ENCODE assay signal across 9 mouse cellular contexts in the genomic region with DNA sequence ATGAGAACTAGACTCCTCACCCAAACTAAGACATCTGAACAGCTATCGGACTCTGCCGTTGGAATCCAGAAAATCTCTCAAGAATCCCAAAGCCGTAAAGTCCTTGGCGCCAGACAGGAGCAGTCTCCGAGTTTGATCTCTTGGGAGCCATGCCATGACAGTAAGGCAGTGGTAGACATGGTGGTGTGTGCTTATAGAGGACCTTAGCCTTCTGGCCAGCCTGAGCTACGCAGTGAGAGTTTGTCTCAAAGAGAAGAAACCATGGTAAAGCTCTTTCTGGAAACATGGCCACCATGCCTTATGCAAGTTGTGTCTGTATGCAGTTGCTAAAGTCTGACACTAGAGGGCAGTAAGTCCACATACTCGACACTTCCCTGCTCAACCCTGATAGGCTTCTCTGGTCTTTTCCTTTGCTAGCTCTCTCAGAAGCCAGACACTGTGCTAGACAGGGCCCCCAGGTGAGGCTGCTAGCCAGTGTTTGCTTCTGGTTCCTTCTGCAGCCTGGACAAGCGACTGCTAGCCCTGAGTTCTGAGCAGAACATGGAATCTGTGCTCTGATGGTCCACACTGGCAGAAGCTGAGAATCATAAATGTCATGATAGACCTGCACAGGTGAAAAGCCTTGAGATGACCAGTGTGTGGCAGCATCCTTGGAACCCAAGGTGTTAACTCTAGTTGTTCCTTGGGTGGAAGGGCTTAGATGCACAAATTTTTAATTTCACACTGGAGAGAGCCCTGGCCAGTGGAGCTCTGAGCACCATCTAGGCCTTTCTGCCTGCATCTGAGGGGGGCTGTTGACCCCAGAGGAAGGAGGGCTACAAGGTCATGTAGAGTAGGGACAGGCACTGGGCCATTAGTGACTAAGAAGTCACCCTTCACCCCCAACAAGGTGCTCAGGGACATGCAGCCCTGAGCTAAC. TPM values are rescaled to one million over a fixed set of nuclear protein-coding genes. Genes with fewer than 3 reads are reported as not detected.
A peak's percentile ranks its signal among the peaks of the same experiment; 100 is the strongest.
DNase-seq lines count a peak whose midpoint lies in the region; ATAC-seq and TF ChIP-seq lines count a peak whose summit lies in the region.
"Not testable (repeated sequence)": the region's sequence is repeated elsewhere in the genome, so short reads cannot be mapped to it uniquely, and the experiment has no call there.
"Had no signal": no experiment of that assay in that cellular context is flagged by ENCODE, and none has a peak within 500 bp of the region (broad histone marks: within the 10 kb centered on the region; RNA-seq: fewer than 3 reads in every experiment).

No protein-coding gene starts in this region.

- H3K9ac ChIP-seq in forebrain, embryonic 12.5 days; heart, embryonic 13.5 days; lung, postnatal 0 days (replicated peaks; ENCODE audit: low read depth); neural tube, embryonic 15.5 days (replicated peaks): not testable (repeated sequence)

- 59% methylated on average over 8 of the region's 8 CpGs for WGBS in forebrain, embryonic 12.5 days
- 46% methylated on average over 8 of the region's 8 CpGs for WGBS in heart, embryonic 13.5 days
- WGBS in lung, postnatal 0 days: 53% methylated on average over 8 of the region's 8 CpGs
- 61% methylated on average over 8 of the region's 8 CpGs for WGBS in neural tube, embryonic 15.5 days

- peak; percentile 83 for ATAC-seq in forebrain, embryonic 12.5 days (ENCODE audit: low FRiP score)
- peak; percentile 33; the same call in 1 of the 2 replicates for ATAC-seq in heart, embryonic 13.5 days (ENCODE audit: extremely low read depth, insufficient number of reproducible peaks, low FRiP score, low TSS enrichment)
- peak; percentile 60 for ATAC-seq in lung, postnatal 0 days
- ATAC-seq in neural tube, embryonic 15.5 days (ENCODE audit: low FRiP score): peak; percentile 93

- H3K9me3 ChIP-seq in forebrain, embryonic 12.5 days; heart, embryonic 13.5 days; lung, postnatal 0 days (ENCODE audit: low read length); neural tube, embryonic 15.5 days (replicated peaks): not testable (repeated sequence)

- H3K4me2 ChIP-seq in forebrain, embryonic 12.5 days; heart, embryonic 13.5 days; lung, postnatal 0 days (replicated peaks; ENCODE audit: low read depth, low read length); neural tube, embryonic 15.5 days: not testable (repeated sequence)

- not testable (repeated sequence) for TF ChIP-seq POLR2A in brain, embryonic 14.5 days (IDR thresholded peaks at IDR 0.05; ENCODE audit: borderline replicate concordance, extremely low read depth, insufficient read depth, insufficient read length, poor library complexity, severe bottlenecking)

- H3K27me3 ChIP-seq in forebrain, embryonic 12.5 days; heart, embryonic 13.5 days (replicated peaks); lung, postnatal 0 days (replicated peaks; ENCODE audit: insufficient read depth, low read length); neural tube, embryonic 15.5 days (replicated peaks): not testable (repeated sequence)

- H3K4me1 ChIP-seq in forebrain, embryonic 12.5 days; heart, embryonic 13.5 days; lung, postnatal 0 days (ENCODE audit: insufficient read depth, low read depth, low read length); neural tube, embryonic 15.5 days: not testable (repeated sequence)

- TF ChIP-seq CTCF in brain, embryonic 14.5 days (IDR thresholded peaks at IDR 0.05; ENCODE audit: borderline replicate concordance, extremely low read depth, insufficient read depth, insufficient read length): peak; percentile 37; the same call in 1 of the 2 replicates
- peak; percentile 60 for TF ChIP-seq CTCF in lung, postnatal 0 days (IDR thresholded peaks at IDR 0.05)

- not testable (repeated sequence) for TF ChIP-seq EP300 in lung, postnatal 0 days (IDR thresholded peaks at IDR 0.05)

- DNase-seq in brain, embryonic 14.5 days (ENCODE audit: low read depth): not testable (repeated sequence)
- peak; percentile 29 for DNase-seq in kidney, adult 11 months
- peak; percentile 77 for DNase-seq in left cerebral cortex, adult 11 months (ENCODE audit: low spot score)
- DNase-seq in lung, postnatal 0 days (ENCODE audit: low spot score): peak; percentile 4

- H3K27ac ChIP-seq in forebrain, embryonic 12.5 days; heart, embryonic 13.5 days (replicated peaks); lung, postnatal 0 days (ENCODE audit: low read length); neural tube, embryonic 15.5 days (replicated peaks): not testable (repeated sequence)

- H3K4me3 ChIP-seq in forebrain, embryonic 12.5 days (replicated peaks); heart, embryonic 13.5 days; lung, postnatal 0 days (ENCODE audit: low read depth, low read length); neural tube, embryonic 15.5 days (replicated peaks): not testable (repeated sequence)

- H3K36me3 ChIP-seq in forebrain, embryonic 12.5 days (replicated peaks); heart, embryonic 13.5 days; lung, postnatal 0 days (ENCODE audit: insufficient read depth, low read length); neural tube, embryonic 15.5 days: not testable (repeated sequence)

RNA-seq across cellular contexts. Expression of a gene that starts 17.9 kb away (rescaled TPM):
- polyA plus RNA-seq in brain, embryonic 14.5 days (2012; rRNA removed): not detected in 2 replicates
- not detected in 2 replicates for polyA plus RNA-seq in forebrain, embryonic 12.5 days (2016; fragmentation: Nextera tagmentation; extraction: Ambion mirVana)
- polyA plus RNA-seq in heart, embryonic 13.5 days (2015; fragmentation: Nextera tagmentation; extraction: Ambion mirVana): 0.13 TPM in 1 of 2 replicates, not detected in the other
- not detected in 2 replicates for polyA plus RNA-seq in lung, postnatal 0 days (2015; fragmentation: Nextera tagmentation; extraction: Ambion mirVana)
- polyA plus RNA-seq in neural tube, embryonic 15.5 days (2015; fragmentation: Nextera tagmentation; extraction: Ambion mirVana): not detected in 2 replicates
- polyA plus RNA-seq: hindbrain, embryonic 10.5 days; midbrain, embryonic 10.5 days had no signal

RNA-seq across cellular contexts. Expression of a gene that starts 46.0 kb away (rescaled TPM):
- not detected in 2 replicates for polyA plus RNA-seq in brain, embryonic 14.5 days (2012; rRNA removed)
- not detected in 2 replicates for polyA plus RNA-seq in forebrain, embryonic 12.5 days (2016; fragmentation: Nextera tagmentation; extraction: Ambion mirVana)
- not detected in 2 replicates for polyA plus RNA-seq in heart, embryonic 13.5 days (2015; fragmentation: Nextera tagmentation; extraction: Ambion mirVana)
- not detected in 2 replicates for polyA plus RNA-seq in lung, postnatal 0 days (2015; fragmentation: Nextera tagmentation; extraction: Ambion mirVana)
- polyA plus RNA-seq in neural tube, embryonic 15.5 days (2015; fragmentation: Nextera tagmentation; extraction: Ambion mirVana): not detected in 2 replicates
- polyA plus RNA-seq: hindbrain, embryonic 10.5 days; midbrain, embryonic 10.5 days had no signal

Comparison
In these comparisons a context has a peak if more than half of its experiments do, and no peak if none do; other contexts are left out.
1. ATAC-seq: peak in every context shown above with its lines; median percentile 93 in neural tube, embryonic 15.5 days; 83 in forebrain, embryonic 12.5 days; 60 in lung, postnatal 0 days; 33 in heart, embryonic 13.5 days.